Mouse (Mus musculus): ENCODE results near the gene Gm7271. TPM values are rescaled to one million over a fixed set of nuclear protein-coding genes. Genes with fewer than 3 reads are reported as not detected.

Gene Gm7271
- not detected for total RNA-seq (2023)

DNA sequence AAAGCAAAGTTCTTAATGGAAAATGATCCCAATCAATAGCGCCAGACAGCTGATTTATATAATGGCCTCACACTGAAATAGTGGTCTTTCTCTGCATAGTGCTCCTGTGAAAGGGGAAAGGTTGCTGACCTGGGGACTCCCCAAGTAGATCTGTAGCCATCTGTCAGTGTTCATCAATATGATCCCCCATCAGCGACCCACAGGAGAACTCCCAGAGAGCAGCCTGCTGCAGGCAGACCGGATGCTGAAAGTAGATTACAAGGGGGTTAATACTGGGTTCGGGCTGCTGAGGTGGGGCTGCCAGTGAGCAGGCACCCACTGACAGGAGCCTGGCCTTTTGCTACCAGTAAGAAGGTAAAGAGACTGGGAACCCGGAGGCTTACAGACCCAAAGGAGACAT lies at the start of gene Gm7271:
Gene Gm7271 (plus strand): TSS at position 230 of the 400 bp plus-strand sequence.

GRCm38 (mm10) chr5:76529040-76529703 lies 45.3 kb downstream of the Gm7271 start, which contains the start of gene Exoc1:
TSS of gene Exoc1 (plus strand) at chr5:76529311.

Other genes starting within 250 kb of the Gm7271 start
- 10 to 100 TPM; 25.1 to 26.8 TPM for gene Clock, start 179.2 kb upstream of the Gm7271 start, total RNA-seq (2023)
- gene Pdcl2, start 152.9 kb upstream of the Gm7271 start, total RNA-seq (2023), result not detected
- not detected for gene Nmu, start 120.3 kb upstream of the Gm7271 start, total RNA-seq (2023)
- 10 to 100 TPM; 74.8 to 75.5 TPM for gene Exoc1, start 45.3 kb downstream of the Gm7271 start, total RNA-seq (2023)
- 10 to 100 TPM; 18.4 to 19.5 TPM for gene Cep135, start 104.7 kb downstream of the Gm7271 start, total RNA-seq (2023)
- gene C530008M17Rik, start 172.5 kb downstream of the Gm7271 start, total RNA-seq (2023), result 1 to 10 TPM; 1.9 to 3.1 TPM